8 mouse cellular contexts compared by ENCODE assay signal in the genomic region with DNA sequence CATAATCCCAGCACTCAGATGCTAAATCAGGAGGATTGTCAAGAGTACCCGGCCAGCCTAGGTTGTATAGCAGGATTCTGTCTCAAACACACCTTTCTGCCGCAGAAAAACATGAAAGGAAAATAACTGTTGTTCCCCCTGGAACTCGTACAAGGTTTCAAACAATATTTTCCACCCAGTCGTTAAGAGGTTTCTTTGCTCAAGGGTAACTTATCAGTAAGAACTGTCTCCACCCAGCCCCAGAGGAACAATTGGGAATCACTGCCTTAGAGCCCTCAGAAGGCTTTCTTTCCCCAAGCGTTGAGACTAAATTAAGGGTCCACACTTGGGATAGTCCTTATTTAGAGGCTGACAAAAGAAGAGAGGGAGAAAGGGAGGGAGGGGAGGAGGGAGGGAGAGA. TPM values are rescaled to one million over a fixed set of nuclear protein-coding genes. Genes with fewer than 3 reads are reported as not detected.
A peak's percentile ranks its signal among the peaks of the same experiment; 100 is the strongest.
DNase-seq lines count a peak whose midpoint lies in the region; ATAC-seq and TF ChIP-seq lines count a peak whose summit lies in the region.

No protein-coding gene starts in this region.

- DNase-seq in lung, embryonic 14.5 days = peak; percentile 42
- DNase-seq in lung, postnatal 25 days (ENCODE audit: low spot score) = no peak
- no peak for DNase-seq in limb, embryonic 10.5 days (ENCODE audit: low spot score)
- DNase-seq in cerebellum, adult 2 months = no peak
- DNase-seq in spleen, postnatal 10 days (ENCODE audit: low spot score in 2 of 2) = no peak
- DNase-seq in right cerebral cortex, postnatal 10 days (ENCODE audit: low spot score in 2 of 2) = no peak

- TF ChIP-seq CTCF in lung, embryonic 14.5 days (IDR thresholded peaks at IDR 0.05; ENCODE audit: low read depth) = no peak
- TF ChIP-seq CTCF in embryonic fibroblast, embryonic 13.5 days (IDR thresholded peaks at IDR 0.05; ENCODE audit: borderline replicate concordance, insufficient read depth, low read length) = no peak
- no peak for TF ChIP-seq CTCF in cerebellum, adult 2 months (IDR thresholded peaks at IDR 0.05; ENCODE audit: borderline replicate concordance, insufficient read depth, low read depth, low read length)

- H3K36me3 ChIP-seq in lung, embryonic 14.5 days (ENCODE audit: insufficient read depth) = no peaks in the 10 kb centered on the region
- H3K36me3 ChIP-seq in limb, embryonic 10.5 days = no peaks in the 10 kb centered on the region
- no peaks in the 10 kb centered on the region for H3K36me3 ChIP-seq in stomach, embryonic 16.5 days (ENCODE audit: control insufficient read depth, insufficient read depth, low read length)

- TF ChIP-seq POLR2A in embryonic fibroblast, embryonic 13.5 days (IDR thresholded peaks at IDR 0.05; ENCODE audit: low read depth, low read length) = no peak
- no peak for TF ChIP-seq POLR2A in cerebellum, adult 2 months (IDR thresholded peaks at IDR 0.05; ENCODE audit: borderline replicate concordance, insufficient read depth, low read length)

- peak overlapping the region; percentile 96 for H3K27ac ChIP-seq in lung, embryonic 14.5 days (ENCODE audit: low read depth)
- H3K27ac ChIP-seq in embryonic fibroblast, embryonic 13.5 days (ENCODE audit: insufficient read depth, low read length) = peak overlapping the region; percentile 79
- peak overlapping the region; percentile 96 for H3K27ac ChIP-seq in limb, embryonic 10.5 days
- peak overlapping the region; percentile 91 for H3K27ac ChIP-seq in stomach, embryonic 16.5 days (ENCODE audit: low read length)
- no peak overlapping the region for H3K27ac ChIP-seq in cerebellum, adult 2 months (ENCODE audit: insufficient read depth, low read length)

- WGBS in lung, embryonic 14.5 days = 30% methylated on average over 5 of the region's 5 CpGs
- 43% methylated on average over 5 of the region's 5 CpGs for WGBS in limb, embryonic 10.5 days
- WGBS in stomach, embryonic 16.5 days = 30% methylated on average over 5 of the region's 5 CpGs
- 60% methylated on average over 5 of the region's 5 CpGs for WGBS in cerebellum, adult 2 months

- H3K9me3 ChIP-seq in lung, embryonic 14.5 days (ENCODE audit: low read depth, low read length) = 0 out of 2 replicates have a peak, but pooled peaks cover 4% of the 10 kb centered on the region
- no peaks in the 10 kb centered on the region for H3K9me3 ChIP-seq in limb, embryonic 10.5 days (replicated peaks)
- no peaks in the 10 kb centered on the region; the same call in 1 of the 2 replicates for H3K9me3 ChIP-seq in stomach, embryonic 16.5 days (replicated peaks; ENCODE audit: control insufficient read depth, low read length)

- no peaks in the 10 kb centered on the region for H3K27me3 ChIP-seq in lung, embryonic 14.5 days (ENCODE audit: insufficient read depth, low read length)
- no peaks in the 10 kb centered on the region for H3K27me3 ChIP-seq in limb, embryonic 10.5 days (ENCODE audit: low read depth, poor library complexity, severe bottlenecking)
- no peaks in the 10 kb centered on the region for H3K27me3 ChIP-seq in stomach, embryonic 16.5 days (ENCODE audit: control insufficient read depth, insufficient read depth, low read length)
- no peaks in the 10 kb centered on the region for H3K27me3 ChIP-seq in cerebellum, adult 2 months (ENCODE audit: control insufficient read depth, insufficient read depth, low read length)

- no peak overlapping the region for H3K9ac ChIP-seq in lung, embryonic 14.5 days
- peak overlapping the region; percentile 37; the same call in 1 of the 2 replicates for H3K9ac ChIP-seq in stomach, embryonic 16.5 days (ENCODE audit: low read length)

- H3K4me3 ChIP-seq in lung, embryonic 14.5 days (ENCODE audit: low read depth, low read length) = no peak overlapping the region
- no peak overlapping the region for H3K4me3 ChIP-seq in embryonic fibroblast, embryonic 13.5 days (ENCODE audit: insufficient read depth, low read length)
- no peak overlapping the region for H3K4me3 ChIP-seq in limb, embryonic 10.5 days
- no peak overlapping the region for H3K4me3 ChIP-seq in stomach, embryonic 16.5 days (replicated peaks; ENCODE audit: low read length)
- no peak overlapping the region for H3K4me3 ChIP-seq in cerebellum, adult 2 months (replicated peaks; ENCODE audit: insufficient read depth, low read depth, low read length)

- peaks cover 31% of the 10 kb centered on the region for H3K4me1 ChIP-seq in lung, embryonic 14.5 days (ENCODE audit: insufficient read depth)
- peaks cover 5% of the 10 kb centered on the region for H3K4me1 ChIP-seq in embryonic fibroblast, embryonic 13.5 days (ENCODE audit: control insufficient read depth, insufficient read depth, low read length)
- H3K4me1 ChIP-seq in limb, embryonic 10.5 days = peaks cover 43% of the 10 kb centered on the region
- peaks cover 27% of the 10 kb centered on the region for H3K4me1 ChIP-seq in stomach, embryonic 16.5 days (ENCODE audit: control insufficient read depth, insufficient read depth, low read length)
- peaks cover 8% of the 10 kb centered on the region for H3K4me1 ChIP-seq in cerebellum, adult 2 months (ENCODE audit: control insufficient read depth, insufficient read depth, low read length)

- 0 out of 2 replicates have a peak overlapping the region, but pooled peaks have one; percentile 21 for H3K4me2 ChIP-seq in lung, embryonic 14.5 days
- H3K4me2 ChIP-seq in stomach, embryonic 16.5 days (ENCODE audit: low read depth, low read length) = no peak overlapping the region

- no peak for ATAC-seq in lung, embryonic 14.5 days (ENCODE audit: insufficient read depth)
- no peak for ATAC-seq in stomach, embryonic 16.5 days (ENCODE audit: insufficient read depth, low FRiP score)

RNA-seq across cellular contexts. Expression of a gene that starts 34.4 kb away (rescaled TPM):
- polyA plus RNA-seq in lung, embryonic 14.5 days (2014; fragmentation: Nextera tagmentation; extraction: Ambion mirVana) = 48.3 and 56.1 TPM in 2 replicates
- 68.6 and 75.8 TPM in 2 replicates for polyA plus RNA-seq in embryonic fibroblast, embryonic 13.5 days (2011; ENCODE audit: insufficient read length, low read depth, missing spikeins)
- 40.0 and 49.9 TPM in 2 replicates for polyA plus RNA-seq in limb, embryonic 10.5 days (2016; fragmentation: Nextera tagmentation; extraction: Ambion mirVana)
- 30.0 and 34.0 TPM in 2 replicates for polyA plus RNA-seq in stomach, embryonic 16.5 days (2015; fragmentation: Nextera tagmentation; extraction: Ambion mirVana)
- polyA plus RNA-seq in cerebellum, adult 2 months (2012; rRNA removed) = 70.5 and 83.0 TPM in 2 replicates

RNA-seq across cellular contexts. Expression of a gene that starts 56.2 kb away (rescaled TPM):
- not detected in 2 replicates for polyA plus RNA-seq in lung, embryonic 14.5 days (2014; fragmentation: Nextera tagmentation; extraction: Ambion mirVana)
- 0.37 and 0.49 TPM in 2 replicates for polyA plus RNA-seq in embryonic fibroblast, embryonic 13.5 days (2011; ENCODE audit: insufficient read length, low read depth, missing spikeins)
- not detected in 2 replicates for polyA plus RNA-seq in limb, embryonic 10.5 days (2016; fragmentation: Nextera tagmentation; extraction: Ambion mirVana)
- not detected in 2 replicates for polyA plus RNA-seq in stomach, embryonic 16.5 days (2015; fragmentation: Nextera tagmentation; extraction: Ambion mirVana)
- polyA plus RNA-seq in cerebellum, adult 2 months (2012; rRNA removed) = not detected in 2 replicates
